Mouse (Mus musculus) midbrain, embryonic 11.5 days (tissue): ENCODE measurements around the gene Tm7sf2. TPM values are rescaled to one million over a fixed set of nuclear protein-coding genes. Genes with fewer than 3 reads are reported as not detected.

Experiments used
- ATAC-seq: fragments of 200-750 bp; cut with Nextera tagmentation; 2 replicates; pipeline ENCODE4 v1.8.0; 2017; ENCODE audit warnings: moderate TSS enrichment, moderate library complexity; ENCODE audit not compliant: low FRiP score
- DNase-seq: peaks from one replicate; pipeline ENCODE4 v3.0.0; 2015; ENCODE audit warnings: low spot score; ENCODE audit errors: missing footprints
- H3K27ac ChIP-seq: fragments of 300-500 bp; sonication (generic); 2 replicates; pipeline ENCODE4 v1.5.1; 2014; ENCODE audit warnings: low read depth, low read length
- H3K27me3 ChIP-seq: fragments of 300-500 bp; sonication (generic); 2 replicates; pipeline ENCODE4 v1.6.1; 2014; ENCODE audit warnings: mild to moderate bottlenecking, low read length, moderate library complexity, mixed read lengths; ENCODE audit not compliant: control insufficient read depth, insufficient read depth
- H3K36me3 ChIP-seq: fragments of 300-500 bp; sonication (generic); 2 replicates; pipeline ENCODE4 v1.6.1; 2014; ENCODE audit warnings: mild to moderate bottlenecking, low read length, moderate library complexity, mixed read lengths; ENCODE audit not compliant: control insufficient read depth, insufficient read depth
- H3K4me1 ChIP-seq: fragments of 300-500 bp; sonication (generic); 2 replicates; pipeline ENCODE4 v1.6.1; 2014; ENCODE audit warnings: low read length; ENCODE audit not compliant: control insufficient read depth, insufficient read depth
- H3K4me2 ChIP-seq: fragments of 300-500 bp; sonication (generic); 2 replicates; pipeline ENCODE4 v1.6.1; 2014; ENCODE audit warnings: mild to moderate bottlenecking, moderate library complexity
- H3K4me3 ChIP-seq: fragments of 300-500 bp; sonication (generic); 2 replicates; pipeline ENCODE4 v1.5.1; 2014; ENCODE audit warnings: low read depth, low read length
- H3K9ac ChIP-seq: fragments of 300-500 bp; sonication (generic); 2 replicates; pipeline ENCODE4 v1.6.1; 2014; ENCODE audit warnings: low read length
- H3K9me3 ChIP-seq: fragments of 300-500 bp; sonication (generic); 2 replicates; pipeline ENCODE4 v1.6.1; 2016; ENCODE audit warnings: low read length; ENCODE audit not compliant: control insufficient read depth
- WGBS: fragments of 180-500 bp; shearing (Covaris S2); extraction: QIAGEN DNeasy Blood & Tissue Kit; methylation state at CpG from one replicate; pipeline ENCODE4 v1.1.7; 2014; 5-methylcytosine and 5-hydroxymethylcytosine counted together
- polyA plus RNA-seq: library from polyadenylated mRNA; unstranded; fragments of >200 nt; fragmentation: Nextera tagmentation; extraction: Ambion mirVana; gene quantifications from 2 replicates; pipeline ENCODE4 v1.2.1, GENCODE M21; 2014

The Tm7sf2 gene
- polyA plus RNA-seq, 1 experiment from 2014 or later: 35.7 TPM

DNA sequence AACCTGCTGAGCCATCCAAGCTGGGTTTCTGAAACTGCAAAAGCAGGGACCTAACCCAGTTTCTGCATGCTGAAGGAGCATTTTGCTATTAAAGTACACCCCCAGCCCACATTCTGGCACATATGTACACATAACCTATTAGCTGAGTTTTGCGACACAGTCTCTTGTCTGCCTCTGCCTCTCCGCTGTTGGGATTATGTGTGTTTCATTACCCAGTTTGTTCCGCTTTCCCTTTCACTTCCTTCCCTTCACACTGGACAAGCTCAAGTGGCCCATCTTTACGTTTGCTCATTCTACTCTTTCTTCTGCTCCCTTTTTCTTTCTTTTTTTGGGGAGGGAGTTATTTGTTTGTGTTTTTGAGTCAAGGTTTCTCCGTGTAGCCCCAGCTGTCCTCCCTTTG is 5.7 kb upstream of the Tm7sf2 start:
- 92% methylated on average over 5 of the region's 5 CpGs for WGBS

DNA sequence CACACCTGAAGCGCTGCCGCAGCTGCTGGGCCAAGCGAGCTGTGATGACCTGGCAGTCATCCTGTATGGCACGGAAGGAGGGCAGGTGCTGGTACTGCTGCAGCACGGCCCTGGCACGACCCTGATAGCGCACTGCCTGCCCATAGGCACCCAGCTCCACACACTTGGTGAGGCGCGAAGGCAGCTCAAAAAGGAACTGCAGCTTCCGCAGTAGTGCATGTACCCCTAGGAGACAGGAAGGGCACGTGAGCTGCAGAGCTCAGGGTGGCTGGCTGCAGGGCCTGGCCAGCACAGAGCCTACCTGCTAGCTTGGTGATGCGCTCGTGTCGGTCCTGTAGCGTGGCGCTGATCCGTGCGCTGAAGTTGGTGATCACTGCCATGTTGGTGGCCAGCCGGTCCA is 3.1 kb upstream of the Tm7sf2 start:
- ATAC-seq (no peak), DNase-seq (peak; percentile 23)
- Histone ChIP-seq H3K4me1 (peaks cover 17% of the 10 kb centered on the region), H3K4me3 (no peak overlapping the region), H3K9me3 (no peaks in the 10 kb centered on the region), H3K27ac (no peak overlapping the region), H3K27me3 (no peaks in the 10 kb centered on the region), H3K36me3 (peaks cover 9% of the 10 kb centered on the region), H3K9ac (no peak overlapping the region), H3K4me2 (no peak overlapping the region)
- WGBS: 95% methylated on average over 19 of the region's 19 CpGs

More for the DNA sequence above, 5.7 kb upstream of the Tm7sf2 start:
- Histone ChIP-seq H3K27ac (no peak overlapping the region), H3K4me1 (peaks cover 6% of the 10 kb centered on the region), H3K36me3 (peaks cover 9% of the 10 kb centered on the region), H3K4me3 (no peak overlapping the region), H3K9ac (no peak overlapping the region), H3K4me2 (no peak overlapping the region), H3K27me3 (no peaks in the 10 kb centered on the region), H3K9me3 (no peaks in the 10 kb centered on the region)
- DNase-seq: peak; percentile 75
- ATAC-seq: no peak

DNA sequence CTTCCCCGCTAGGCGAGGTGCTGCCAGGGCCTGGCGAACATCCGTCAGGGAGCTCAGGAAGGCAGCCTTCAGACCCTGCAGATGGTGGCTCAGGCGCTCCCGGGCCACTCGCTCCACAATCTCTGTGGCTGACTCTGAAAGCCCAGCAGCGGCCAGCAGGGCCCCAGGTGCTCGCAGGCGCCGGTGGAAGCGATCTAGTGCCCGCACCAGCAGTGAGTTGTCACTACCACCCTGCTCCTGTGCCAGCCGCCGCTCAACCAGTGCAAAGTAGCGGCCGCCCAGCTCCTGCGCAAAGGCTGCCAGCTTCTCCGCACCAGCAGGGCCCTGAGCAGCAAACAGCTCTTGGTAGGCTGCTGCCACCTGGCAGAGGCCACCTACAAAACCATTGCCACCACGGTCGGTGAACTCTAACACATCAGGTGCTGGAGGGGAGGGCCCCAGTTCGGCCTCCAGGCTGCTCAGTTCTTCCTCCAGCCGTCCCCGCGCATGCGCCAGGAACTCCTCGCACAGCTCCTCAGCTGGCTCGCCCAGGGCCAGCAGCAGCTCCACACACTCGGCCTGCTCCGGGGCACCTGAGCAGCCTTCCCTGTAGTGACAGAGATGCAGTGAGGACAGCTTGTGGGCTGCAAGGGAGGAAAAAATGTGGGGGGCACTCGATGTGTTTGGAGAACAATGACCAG is 2.5 kb upstream of the Tm7sf2 start:
- no peaks in the 10 kb centered on the region for H3K9me3 ChIP-seq

DNA sequence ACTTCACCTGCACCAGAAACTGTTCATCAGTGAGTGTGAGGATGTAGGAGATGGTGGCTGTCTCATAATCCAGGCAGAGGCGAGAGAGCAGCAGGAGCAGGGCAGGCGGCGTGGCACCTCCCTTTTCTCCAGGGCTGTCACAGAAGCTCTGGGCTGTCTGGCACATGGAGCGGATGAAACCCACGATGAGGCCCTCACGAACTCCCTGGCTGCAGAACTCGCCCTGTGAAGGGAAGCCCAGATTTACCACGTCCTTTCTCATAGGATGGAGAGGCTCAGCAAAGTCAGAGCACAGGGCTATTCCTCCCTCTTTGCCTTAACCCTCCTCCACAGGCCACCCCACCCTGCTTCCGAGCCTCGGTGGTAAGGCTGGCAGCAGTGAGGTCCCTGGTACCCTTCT is 1.7 kb upstream of the Tm7sf2 start:
- Histone ChIP-seq H3K9me3 (no peaks in the 10 kb centered on the region), H3K9ac (no peak overlapping the region), H3K27me3 (no peaks in the 10 kb centered on the region), H3K27ac (no peak overlapping the region), H3K4me3 (no peak overlapping the region), H3K4me2 (no peak overlapping the region), H3K4me1 (peaks cover 17% of the 10 kb centered on the region), H3K36me3 (peaks cover 9% of the 10 kb centered on the region)
- ATAC-seq (no peak), DNase-seq (no peak)
- 91% methylated on average over 10 of the region's 10 CpGs for WGBS

More for the DNA sequence above, 2.5 kb upstream of the Tm7sf2 start:
- DNase-seq (peak; percentile 39), ATAC-seq (no peak)
- Histone ChIP-seq H3K4me3 (no peak overlapping the region), H3K27ac (no peak overlapping the region), H3K4me2 (no peak overlapping the region), H3K36me3 (peaks cover 9% of the 10 kb centered on the region), H3K27me3 (no peaks in the 10 kb centered on the region), H3K9ac (no peak overlapping the region), H3K4me1 (peaks cover 17% of the 10 kb centered on the region)
- 92% methylated on average over 31 of the region's 31 CpGs for WGBS

DNA sequence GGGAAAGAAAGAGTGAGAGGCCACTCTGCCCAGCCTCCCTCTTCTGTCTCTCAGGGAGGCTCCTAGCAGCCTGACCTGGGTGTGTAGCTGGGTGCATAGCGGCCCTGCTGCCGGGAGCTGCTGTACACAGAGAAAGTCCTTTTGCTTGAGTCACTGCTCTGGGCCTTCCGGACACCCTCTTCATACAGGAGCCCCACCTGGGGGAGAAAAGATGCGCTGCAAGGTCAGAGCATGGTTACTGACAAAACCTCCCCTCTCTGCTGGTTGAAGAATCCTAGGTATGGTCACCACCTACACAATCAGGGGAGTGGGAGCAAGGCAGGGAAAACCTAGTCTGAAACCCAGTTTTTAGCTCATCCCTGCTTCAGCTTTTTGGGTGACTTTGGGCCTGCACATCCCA is 778 bp upstream of the Tm7sf2 start:
- Histone ChIP-seq H3K36me3 (peaks cover 9% of the 10 kb centered on the region), H3K27ac (no peak overlapping the region), H3K4me1 (peaks cover 17% of the 10 kb centered on the region), H3K9me3 (no peaks in the 10 kb centered on the region), H3K9ac (no peak overlapping the region), H3K4me3 (no peak overlapping the region), H3K4me2 (no peak overlapping the region), H3K27me3 (no peaks in the 10 kb centered on the region)
- no peak for ATAC-seq
- peak; percentile 75 for DNase-seq
- 83% methylated on average over 4 of the region's 4 CpGs for WGBS

DNA sequence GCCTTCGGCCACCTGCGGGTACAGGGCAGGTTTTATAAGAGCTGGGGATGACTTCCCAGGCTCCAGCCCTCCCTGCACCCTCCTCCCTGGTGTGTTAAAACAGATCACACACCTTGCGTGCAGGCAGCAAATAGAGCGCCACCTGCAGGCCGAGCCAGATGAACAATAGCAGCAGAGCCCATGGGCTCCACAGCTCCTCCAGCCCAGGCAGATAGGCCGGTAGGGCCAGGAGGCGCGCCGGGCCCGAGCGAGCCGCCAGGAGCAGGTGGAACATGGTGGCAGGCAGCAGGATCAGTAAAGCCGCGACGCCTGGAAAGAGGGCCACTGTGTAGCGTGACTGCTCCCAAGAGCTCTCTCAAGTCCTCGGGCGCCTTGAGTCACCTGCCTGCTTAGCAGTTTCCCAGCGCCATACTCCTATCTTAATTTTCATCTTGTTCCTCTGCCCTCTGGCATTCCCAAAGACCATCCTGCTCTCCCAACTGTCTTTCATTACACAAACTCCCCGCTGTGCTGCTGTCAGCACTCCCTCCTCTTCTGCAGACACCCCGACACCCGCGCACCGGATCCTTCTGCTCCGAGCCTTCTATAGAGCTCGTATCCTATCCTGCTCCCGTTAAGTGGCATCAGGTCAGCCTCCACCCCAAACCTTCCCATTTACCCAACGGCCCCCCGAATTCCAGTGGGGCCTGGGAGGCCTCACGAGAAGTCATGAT is 1.0 kb downstream of the Tm7sf2 start:
- Histone ChIP-seq H3K27me3 (no peaks in the 10 kb centered on the region), H3K4me2 (peak overlapping the region; percentile 96), H3K9me3 (no peaks in the 10 kb centered on the region), H3K36me3 (peaks cover 9% of the 10 kb centered on the region), H3K9ac (peak overlapping the region; percentile 77), H3K4me3 (peak overlapping the region; percentile 53), H3K4me1 (peaks cover 22% of the 10 kb centered on the region), H3K27ac (peak overlapping the region; percentile 72)
- DNase-seq: peak; percentile 97
- peak; percentile 68 for ATAC-seq
- WGBS: 1% methylated on average over 28 of the region's 30 CpGs

DNA sequence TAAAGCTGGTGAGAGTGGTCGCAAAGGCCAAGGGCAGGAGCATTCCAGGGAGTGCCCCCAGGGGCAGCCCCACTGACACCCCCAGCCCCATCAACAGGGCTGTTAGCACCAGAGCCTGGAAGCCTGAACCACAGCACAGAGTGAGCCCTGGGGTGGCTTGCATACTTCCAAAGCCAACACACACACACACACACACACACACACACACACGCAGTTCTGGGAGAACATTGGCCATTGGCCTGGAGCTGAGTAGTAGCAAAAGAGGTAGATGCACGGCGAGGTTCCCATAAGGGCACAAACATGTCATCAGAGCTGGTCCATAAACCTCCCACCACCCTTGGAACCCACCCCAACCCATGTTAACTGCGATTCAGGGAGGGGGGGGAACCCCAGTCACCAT is 1.6 kb downstream of the Tm7sf2 start:
- Histone ChIP-seq H3K27me3 (no peaks in the 10 kb centered on the region), H3K4me1 (peaks cover 28% of the 10 kb centered on the region), H3K36me3 (peaks cover 9% of the 10 kb centered on the region), H3K9ac (peak overlapping the region; percentile 77), H3K27ac (peak overlapping the region; percentile 72; the same call in 1 of the 2 replicates), H3K4me2 (peak overlapping the region; percentile 96), H3K4me3 (peak overlapping the region; percentile 53), H3K9me3 (no peaks in the 10 kb centered on the region)
- peak; percentile 0; the same call in 1 of the 2 replicates for ATAC-seq
- DNase-seq: no peak
- WGBS: 39% methylated on average over 5 of the region's 5 CpGs

DNA sequence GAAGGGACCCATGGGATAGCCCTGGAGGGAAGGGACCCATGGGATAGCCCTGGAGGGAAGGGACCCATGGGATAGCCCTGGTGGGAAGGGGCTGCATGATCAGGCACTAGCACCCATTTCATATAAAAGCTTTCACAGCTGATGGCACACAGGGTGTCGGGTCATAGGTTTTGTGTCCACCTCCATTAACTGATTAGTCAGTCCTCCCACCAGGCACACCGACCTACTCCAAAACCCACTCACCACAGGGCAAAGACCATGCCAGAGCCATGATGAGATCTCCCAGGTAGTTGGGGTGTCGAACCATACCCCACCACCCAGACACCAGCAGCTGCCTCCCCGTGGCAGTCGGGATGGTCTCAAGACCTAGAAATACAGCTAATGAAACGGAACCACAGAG is 5.1 kb downstream of the Tm7sf2 start:
- H3K4me1 ChIP-seq: peaks cover 37% of the 10 kb centered on the region
- H3K36me3 ChIP-seq: peaks cover 2% of the 10 kb centered on the region; the same call in 1 of the 2 replicates
- no peak overlapping the region for H3K4me2 ChIP-seq
- no peak for DNase-seq
- H3K27ac ChIP-seq: no peak overlapping the region
- H3K9ac ChIP-seq: no peak overlapping the region
- no peaks in the 10 kb centered on the region for H3K9me3 ChIP-seq
- no peak overlapping the region for H3K4me3 ChIP-seq
- no peak for ATAC-seq
- no peaks in the 10 kb centered on the region for H3K27me3 ChIP-seq
- WGBS: 92% methylated on average over 6 of the region's 6 CpGs

DNA sequence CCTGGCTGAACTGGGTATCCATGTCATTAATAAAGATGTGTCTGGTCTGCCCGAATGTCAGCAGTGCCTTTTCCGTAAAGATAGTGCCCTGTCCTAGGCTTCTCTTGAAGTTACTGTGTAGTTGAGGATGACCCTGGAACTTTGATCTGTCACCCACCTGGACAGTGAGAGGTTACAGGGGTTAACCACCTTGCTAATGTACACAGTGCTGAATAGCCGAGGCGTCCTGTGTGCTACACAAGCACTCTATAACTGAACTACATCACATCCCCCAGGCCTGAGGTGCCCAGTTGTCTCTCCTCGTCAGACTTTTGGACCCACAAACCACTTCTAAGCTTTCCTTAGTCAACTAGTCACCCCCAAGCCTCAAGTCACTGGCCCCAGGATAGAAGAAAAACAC is 5.8 kb downstream of the Tm7sf2 start:
- no peaks in the 10 kb centered on the region for H3K27me3 ChIP-seq
- peaks cover 2% of the 10 kb centered on the region; the same call in 1 of the 2 replicates for H3K36me3 ChIP-seq
- H3K4me3 ChIP-seq: peak overlapping the region; percentile 86
- DNase-seq (no peak), ATAC-seq (no peak)
- no peaks in the 10 kb centered on the region for H3K9me3 ChIP-seq
- peak overlapping the region; percentile 95 for H3K9ac ChIP-seq
- H3K4me1 ChIP-seq: peaks cover 34% of the 10 kb centered on the region
- 73% methylated on average over 5 of the region's 5 CpGs for WGBS
- no peak overlapping the region for H3K27ac ChIP-seq
- H3K4me2 ChIP-seq: peak overlapping the region; percentile 93
